Mouse (Mus musculus): ENCODE measurements at regions not wholly inside any gene's neighbourhood (a gene's known extent, or its start where the extent isn't known, plus 50 kb on each side); places are given as distances from the start of the nearest gene placed in this dataset.
A peak's percentile ranks its signal among the peaks of the same experiment; 100 is the strongest.

- Histone ChIP-seq H3K9ac (no peak overlapping the region), H3K36me3 (replicated peaks) (no peaks in the 10 kb centered on the region), H3K4me1 (no peaks in the 10 kb centered on the region), H3K27ac (no peak overlapping the region), H3K27me3 (replicated peaks) (no peaks in the 10 kb centered on the region), H3K4me2 (no peak overlapping the region), H3K4me3 (no peak overlapping the region), H3K9me3 (no peaks in the 10 kb centered on the region)
- no peak for ATAC-seq (replicated peaks)
- 79% methylated on average over 3 of the region's 3 CpGs for WGBS
Measured at GRCm38 (mm10) chr6:141167270-141167669, 81.8 kb upstream of the Pde3a start.

- no peaks in the 10 kb centered on the region for H3K27me3 ChIP-seq (replicated peaks)
- WGBS = 66% methylated on average over 3 of the region's 3 CpGs
Measured at GRCm38 (mm10) chr6:141168356-141168755, 80.7 kb upstream of the Pde3a start.

GRCm38 (mm10) chr6:141183782-141184181 is 65.3 kb upstream of the Pde3a start:
- WGBS = 27% methylated on average over 1 of the region's 1 CpGs
- H3K4me3 ChIP-seq = no peak overlapping the region
- H3K36me3 ChIP-seq (replicated peaks) = no peaks in the 10 kb centered on the region
- H3K4me1 ChIP-seq = no peaks in the 10 kb centered on the region
- no peaks in the 10 kb centered on the region for H3K9me3 ChIP-seq
- H3K27me3 ChIP-seq (replicated peaks) = no peaks in the 10 kb centered on the region
- H3K4me2 ChIP-seq = no peak overlapping the region
- ATAC-seq (replicated peaks) = no peak
- H3K27ac ChIP-seq = no peak overlapping the region
- no peak overlapping the region for H3K9ac ChIP-seq

More at GRCm38 (mm10) chr6:141168356-141168755, 80.7 kb upstream of the Pde3a start:
- no peak overlapping the region for H3K27ac ChIP-seq
- H3K4me3 ChIP-seq = no peak overlapping the region
- no peaks in the 10 kb centered on the region for H3K36me3 ChIP-seq (replicated peaks)
- H3K4me2 ChIP-seq = no peak overlapping the region
- no peaks in the 10 kb centered on the region for H3K9me3 ChIP-seq
- no peak overlapping the region for H3K9ac ChIP-seq
- H3K4me1 ChIP-seq = no peaks in the 10 kb centered on the region
- ATAC-seq (replicated peaks) = no peak

GRCm38 (mm10) chr6:141188036-141188435 is 61.0 kb upstream of the Pde3a start:
- Histone ChIP-seq H3K9me3 (no peaks in the 10 kb centered on the region), H3K27me3 (replicated peaks) (no peaks in the 10 kb centered on the region), H3K36me3 (replicated peaks) (no peaks in the 10 kb centered on the region), H3K27ac (no peak overlapping the region), H3K4me2 (no peak overlapping the region), H3K4me3 (no peak overlapping the region), H3K4me1 (no peaks in the 10 kb centered on the region), H3K9ac (no peak overlapping the region)
- no peak for ATAC-seq (replicated peaks)
- 85% methylated on average over 3 of the region's 3 CpGs for WGBS

- Histone ChIP-seq H3K4me2 (no peak overlapping the region), H3K9me3 (no peaks in the 10 kb centered on the region), H3K27me3 (replicated peaks) (no peaks in the 10 kb centered on the region), H3K4me1 (no peaks in the 10 kb centered on the region), H3K9ac (no peak overlapping the region), H3K27ac (no peak overlapping the region), H3K4me3 (no peak overlapping the region), H3K36me3 (replicated peaks) (no peaks in the 10 kb centered on the region)
- 48% methylated on average over 5 of the region's 5 CpGs for whole genome bisulfite sequencing
- peak; percentile 79 for ATAC-seq (replicated peaks)
Measured at GRCm38 (mm10) chr6:141189093-141189492, 60.0 kb upstream of the Pde3a start.

- H3K27ac ChIP-seq = no peak overlapping the region
- H3K4me3 ChIP-seq = no peak overlapping the region
- no peaks in the 10 kb centered on the region for H3K27me3 ChIP-seq (replicated peaks)
- no peaks in the 10 kb centered on the region for H3K4me1 ChIP-seq
- no peak overlapping the region for H3K9ac ChIP-seq
- H3K4me2 ChIP-seq = no peak overlapping the region
- no peaks in the 10 kb centered on the region for H3K36me3 ChIP-seq (replicated peaks)
- no peaks in the 10 kb centered on the region for H3K9me3 ChIP-seq
- ATAC-seq (replicated peaks) = no peak
- 80% methylated on average over 3 of the region's 3 CpGs for WGBS
Measured at GRCm38 (mm10) chr6:141189701-141190100, 59.4 kb upstream of the Pde3a start.

- Histone ChIP-seq H3K27ac (no peak overlapping the region), H3K4me2 (no peak overlapping the region), H3K9ac (no peak overlapping the region), H3K9me3 (no peaks in the 10 kb centered on the region), H3K36me3 (replicated peaks) (no peaks in the 10 kb centered on the region), H3K27me3 (replicated peaks) (no peaks in the 10 kb centered on the region), H3K4me1 (no peaks in the 10 kb centered on the region), H3K4me3 (no peak overlapping the region)
- ATAC-seq (replicated peaks) = no peak
- WGBS = 76% methylated on average over 5 of the region's 5 CpGs
Measured at GRCm38 (mm10) chr6:141190383-141190782, 58.7 kb upstream of the Pde3a start.

GRCm38 (mm10) chr6:141197501-141197900 is 51.6 kb upstream of the Pde3a start:
- Histone ChIP-seq H3K9me3 (no peaks in the 10 kb centered on the region), H3K4me3 (no peak overlapping the region), H3K36me3 (replicated peaks) (no peaks in the 10 kb centered on the region), H3K27ac (no peak overlapping the region), H3K9ac (no peak overlapping the region), H3K4me2 (no peak overlapping the region), H3K27me3 (replicated peaks) (no peaks in the 10 kb centered on the region), H3K4me1 (no peaks in the 10 kb centered on the region)
- 95% methylated on average over 4 of the region's 4 CpGs for WGBS
- no peak for ATAC-seq (replicated peaks)

Data from midbrain, embryonic 15.5 days (tissue).